ENCODE assay signal across 7 mouse cellular contexts in genomic region chr4:141875481-141876108, GRCm38 (mm10). TPM values are rescaled to one million over a fixed set of nuclear protein-coding genes. Genes with fewer than 3 reads are reported as not detected.
A peak's percentile ranks its signal among the peaks of the same experiment; 100 is the strongest.
DNase-seq lines count a peak whose midpoint lies in the region; ATAC-seq lines count a peak whose summit lies in the region.

No protein-coding gene starts in this region.

- ATAC-seq in forebrain, embryonic 11.5 days (replicated peaks; ENCODE audit: low FRiP score) = 0 out of 2 replicates have a peak, but pooled peaks have one; percentile 9
- no peak for ATAC-seq in liver, embryonic 13.5 days (ENCODE audit: low read depth)

- H3K36me3 ChIP-seq in forebrain, embryonic 11.5 days (ENCODE audit: control insufficient read depth, insufficient read depth, low read length) = no peaks in the 10 kb centered on the region
- peaks cover 19% of the 10 kb centered on the region for H3K36me3 ChIP-seq in liver, embryonic 13.5 days

- peaks cover 7% of the 10 kb centered on the region; the same call in 1 of the 2 replicates for H3K4me1 ChIP-seq in forebrain, embryonic 11.5 days (replicated peaks; ENCODE audit: control insufficient read depth, insufficient read depth, low read length)
- H3K4me1 ChIP-seq in liver, embryonic 13.5 days (replicated peaks) = peaks cover 56% of the 10 kb centered on the region

- H3K27ac ChIP-seq in forebrain, embryonic 11.5 days (ENCODE audit: low read depth, low read length) = no peak overlapping the region
- peak overlapping the region; percentile 91 for H3K27ac ChIP-seq in liver, embryonic 13.5 days

- no peaks in the 10 kb centered on the region for H3K9me3 ChIP-seq in forebrain, embryonic 11.5 days (ENCODE audit: control insufficient read depth, low read length)
- no peaks in the 10 kb centered on the region for H3K9me3 ChIP-seq in liver, embryonic 13.5 days (replicated peaks)

- peak overlapping the region; percentile 97 for H3K4me2 ChIP-seq in forebrain, embryonic 11.5 days (ENCODE audit: low read depth, low read length, severe bottlenecking)
- peak overlapping the region; percentile 97 for H3K4me2 ChIP-seq in liver, embryonic 13.5 days

- H3K9ac ChIP-seq in forebrain, embryonic 11.5 days (ENCODE audit: low read length) = peak overlapping the region; percentile 84
- peak overlapping the region; percentile 94 for H3K9ac ChIP-seq in liver, embryonic 13.5 days

- peak; percentile 55 for DNase-seq in retina, postnatal 1 day
- DNase-seq in retina, embryonic 14.5 days (ENCODE audit: low spot score) = no peak
- DNase-seq in forebrain, embryonic 11.5 days (ENCODE audit: low spot score) = no peak
- no peak for DNase-seq in liver, embryonic 13.5 days
- no peak for DNase-seq in adrenal gland, adult 18-20 months (ENCODE audit: low spot score in 2 of 2)
- no peak for DNase-seq in cerebellum, postnatal 36 days
- DNase-seq in right cerebral cortex, postnatal 4 days = no peak

- peak overlapping the region; percentile 59 for H3K4me3 ChIP-seq in forebrain, embryonic 11.5 days (ENCODE audit: low read depth, low read length)
- peak overlapping the region; percentile 91 for H3K4me3 ChIP-seq in liver, embryonic 13.5 days (replicated peaks)

- H3K27me3 ChIP-seq in forebrain, embryonic 11.5 days (ENCODE audit: control insufficient read depth, insufficient read depth, low read length) = no peaks in the 10 kb centered on the region
- H3K27me3 ChIP-seq in liver, embryonic 13.5 days = peaks cover 29% of the 10 kb centered on the region

- 13% methylated on average over 8 of the region's 8 CpGs for WGBS in forebrain, embryonic 11.5 days
- 8% methylated on average over 8 of the region's 8 CpGs for WGBS in liver, embryonic 13.5 days (ENCODE audit: insufficient replicate concordance)

RNA-seq across cellular contexts. Expression of gene Efhd2, which starts 0.9 kb away (rescaled TPM):
- 43.4 and 45.3 TPM in 2 replicates for polyA plus RNA-seq in forebrain, embryonic 11.5 days (2014; fragmentation: Nextera tagmentation; extraction: Ambion mirVana)
- 51.5 and 52.9 TPM in 2 replicates for polyA plus RNA-seq in liver, embryonic 13.5 days (2015; fragmentation: Nextera tagmentation; extraction: Ambion mirVana)
- total RNA-seq in adrenal gland, adult 18-20 months (2021) = 10 to 100 TPM; 26.3 to 28.4 TPM

RNA-seq across cellular contexts. Expression of gene Ctrc, which starts 29.4 kb away (rescaled TPM):
- not detected in 2 replicates for polyA plus RNA-seq in forebrain, embryonic 11.5 days (2014; fragmentation: Nextera tagmentation; extraction: Ambion mirVana)
- polyA plus RNA-seq in liver, embryonic 13.5 days (2015; fragmentation: Nextera tagmentation; extraction: Ambion mirVana) = not detected in 2 replicates
- not detected for total RNA-seq in adrenal gland, adult 18-20 months (2021)

RNA-seq across cellular contexts. Expression of gene Cela2a, which starts 49.6 kb away (rescaled TPM):
- not detected in 2 replicates for polyA plus RNA-seq in forebrain, embryonic 11.5 days (2014; fragmentation: Nextera tagmentation; extraction: Ambion mirVana)
- 0.18 and 0.36 TPM in 2 replicates for polyA plus RNA-seq in liver, embryonic 13.5 days (2015; fragmentation: Nextera tagmentation; extraction: Ambion mirVana)
- total RNA-seq in adrenal gland, adult 18-20 months (2021) = not detected
